Mouse (Mus musculus) CD4-positive, CD25-positive, alpha-beta regulatory T cell, adult 4 months (primary cell): ENCODE measurements around the gene Rad54l. TPM values are rescaled to one million over a fixed set of nuclear protein-coding genes. Genes with fewer than 3 reads are reported as not detected.

Source experiments
- ATAC-seq: one replicate; pipeline ENCODE4 v1.8.0; 2017
- polyA plus RNA-seq, 2 experiments: library from polyadenylated mRNA; unstranded; fragments of 100-300 nt; shearing (Covaris generic); gene quantifications; one replicate each; pipeline ENCODE4 v1.2.1; 2017

Gene Rad54l
- polyA plus RNA-seq, 2 experiments from 2014 or later = 4.8 to 7.8 TPM

DNA sequence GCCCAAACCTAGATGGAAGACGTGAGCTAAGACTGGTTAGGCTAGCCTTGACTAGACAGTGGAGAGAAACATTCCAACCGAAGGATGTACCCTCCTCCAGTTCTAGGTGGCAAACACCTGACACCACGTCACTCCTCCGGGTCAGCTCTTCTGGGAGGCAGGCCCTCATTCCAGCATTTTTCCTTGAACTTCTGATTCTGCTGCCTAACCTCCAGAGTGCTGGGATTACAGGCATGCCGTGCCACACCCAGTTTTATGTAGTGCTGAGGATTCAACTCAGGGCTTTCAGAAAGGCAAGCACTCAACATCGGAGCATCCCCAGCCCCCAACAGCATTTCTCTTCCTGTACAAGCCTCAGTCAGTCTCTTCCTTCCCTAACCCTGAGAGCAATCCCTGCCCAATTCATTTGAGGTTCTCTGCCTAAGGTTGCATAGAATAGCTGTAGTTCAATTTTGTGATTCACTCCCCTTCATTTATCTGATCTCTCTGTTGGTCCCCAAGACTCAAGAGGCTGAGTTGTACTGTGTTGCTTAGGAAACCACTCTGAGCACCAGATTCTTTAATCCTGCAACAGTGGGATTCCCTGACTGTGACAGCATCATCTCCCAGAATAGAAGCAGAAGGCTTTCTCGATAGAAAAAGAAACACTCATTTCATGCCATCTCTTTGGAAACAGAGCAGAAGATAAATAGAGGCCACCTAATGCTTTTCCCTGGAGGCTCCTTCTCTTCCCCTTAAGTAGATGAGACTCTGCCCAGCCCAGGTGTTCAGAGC, 17.5 kb upstream of the Rad54l start:
- ATAC-seq = no peak

DNA sequence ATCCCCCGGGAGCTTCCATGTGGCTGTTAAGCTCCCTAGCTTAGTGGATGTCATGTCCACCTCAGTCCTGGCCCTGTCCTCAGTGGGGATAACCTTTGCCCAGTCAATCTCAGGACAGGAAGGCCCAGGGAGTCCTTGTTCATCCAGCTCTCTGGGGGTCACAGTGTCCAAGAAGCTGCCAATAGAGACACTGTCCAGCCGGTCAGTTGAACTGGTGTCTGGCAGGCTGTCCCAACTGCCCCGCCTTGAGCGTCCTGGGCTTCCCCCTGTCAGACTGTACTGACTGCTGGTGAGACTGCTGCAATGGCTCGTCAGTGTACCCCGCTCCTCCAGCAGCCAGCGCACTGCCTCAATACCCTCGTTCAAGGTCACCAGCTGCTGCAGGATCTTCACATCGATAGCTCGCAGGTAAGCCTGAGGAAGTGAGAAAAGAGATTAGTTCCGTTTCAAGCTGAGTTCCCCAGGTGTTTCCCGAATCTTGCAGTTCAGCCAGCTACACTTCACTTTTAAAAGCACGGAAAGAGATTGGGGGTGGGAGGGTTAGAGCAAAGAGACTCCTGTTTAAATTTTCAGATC, 14.0 kb upstream of the Rad54l start:
- no peak for ATAC-seq

DNA sequence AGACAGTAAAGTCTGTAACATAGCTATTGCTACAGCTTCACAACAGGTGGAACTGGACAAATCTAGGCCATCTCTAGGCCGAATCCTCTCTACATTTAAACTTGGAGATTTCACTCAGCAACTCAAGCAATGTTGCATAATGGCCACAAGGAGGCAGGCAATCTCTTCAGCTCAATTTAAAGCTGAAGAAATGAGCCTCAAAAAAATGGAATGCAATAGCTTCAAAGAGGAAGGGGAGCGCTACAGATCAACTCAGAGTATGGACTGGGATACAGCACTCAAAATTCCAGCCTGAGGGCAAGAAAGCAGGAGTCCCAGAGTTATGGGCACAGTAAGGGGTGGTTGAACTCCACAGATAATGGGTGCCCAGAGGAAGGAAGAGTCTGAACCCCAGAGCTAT, 11.5 kb upstream of the Rad54l start:
- peak; percentile 80 for ATAC-seq

DNA sequence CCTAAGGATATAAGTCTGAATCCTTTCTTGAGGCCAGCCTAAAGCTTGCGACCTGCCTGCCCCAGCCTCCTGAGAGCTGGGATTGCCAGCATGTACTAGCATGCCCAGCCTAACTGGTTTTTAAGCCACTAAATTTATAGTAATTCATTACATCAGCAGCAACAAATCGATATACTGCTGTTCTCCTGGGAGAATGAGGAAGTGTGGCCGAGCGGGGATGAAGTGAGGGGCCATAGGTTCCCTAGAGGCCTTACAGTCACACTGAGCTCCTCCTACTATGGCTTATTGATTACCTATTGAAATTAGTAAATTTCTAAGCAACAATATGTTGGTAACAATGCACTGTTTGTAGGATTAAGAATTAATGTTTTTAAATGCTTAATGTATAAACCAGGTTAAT, 9.6 kb upstream of the Rad54l start:
- ATAC-seq = no peak

DNA sequence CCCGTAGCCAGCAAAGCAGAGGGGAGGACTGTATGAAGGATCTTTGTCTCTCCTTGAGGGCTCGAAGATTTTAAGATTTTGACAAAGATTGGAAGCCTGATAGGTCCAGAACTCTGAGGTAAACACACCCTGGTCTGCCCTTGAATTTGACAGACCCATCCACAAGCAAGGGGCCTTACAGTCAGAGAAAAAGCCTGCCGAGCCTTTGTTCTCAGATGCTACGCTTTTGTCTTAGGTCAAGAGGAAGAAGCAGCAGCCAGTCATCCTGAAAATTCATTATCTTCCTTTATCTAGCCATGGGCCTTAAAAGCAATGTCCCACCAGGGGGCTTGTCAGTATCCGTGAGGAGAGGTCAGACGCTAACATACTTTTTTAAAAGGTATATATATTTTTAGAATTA, 4.5 kb upstream of the Rad54l start:
- no peak for ATAC-seq

DNA sequence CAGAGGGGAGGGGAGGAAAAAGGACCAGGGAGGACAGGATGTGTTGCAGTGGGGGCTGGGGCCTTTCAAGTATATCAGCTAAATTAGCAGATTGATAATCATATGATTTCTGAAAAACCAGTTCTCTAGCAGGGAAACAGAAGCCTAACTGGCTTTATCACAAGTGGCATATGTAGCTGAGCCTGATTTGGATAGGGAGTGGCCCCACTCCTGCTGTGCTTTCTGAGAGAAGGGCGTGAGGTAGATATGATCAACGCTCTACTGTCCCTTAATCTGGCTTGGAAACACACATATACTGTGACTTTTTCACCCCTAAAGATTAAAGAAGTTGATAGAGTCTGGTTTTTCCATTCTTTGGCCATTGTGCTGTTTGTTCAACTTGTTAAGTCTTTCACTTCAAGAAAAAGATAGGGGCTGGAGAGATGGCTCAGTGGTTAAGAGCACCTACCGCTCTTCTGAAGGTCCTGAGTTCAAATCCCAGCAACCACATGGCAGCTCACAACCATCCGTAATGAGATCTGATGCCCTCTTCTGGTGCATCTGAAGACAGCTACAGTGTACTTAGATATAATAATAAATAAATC, 2.4 kb upstream of the Rad54l start:
- ATAC-seq = no peak

DNA sequence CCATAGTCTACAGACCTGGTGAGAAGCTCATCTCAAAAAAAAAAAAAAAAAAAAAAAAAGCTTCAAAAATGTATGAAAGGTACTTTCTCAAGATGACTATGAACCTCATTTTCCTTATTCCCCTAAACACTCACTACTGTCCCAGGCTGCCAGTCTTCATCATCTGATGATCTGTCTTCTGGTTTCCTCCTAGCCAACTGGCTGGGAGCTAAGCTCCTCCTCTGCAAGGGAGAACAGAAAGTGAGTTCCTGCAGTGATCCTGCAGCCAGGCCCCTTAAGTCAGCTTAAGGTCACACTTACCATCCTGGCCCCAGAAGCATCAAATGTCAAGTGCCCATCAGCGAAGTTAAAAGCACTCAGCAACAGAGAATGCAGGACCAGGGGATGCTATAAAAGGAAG, 728 bp downstream of the Rad54l start:
- ATAC-seq = no peak

DNA sequence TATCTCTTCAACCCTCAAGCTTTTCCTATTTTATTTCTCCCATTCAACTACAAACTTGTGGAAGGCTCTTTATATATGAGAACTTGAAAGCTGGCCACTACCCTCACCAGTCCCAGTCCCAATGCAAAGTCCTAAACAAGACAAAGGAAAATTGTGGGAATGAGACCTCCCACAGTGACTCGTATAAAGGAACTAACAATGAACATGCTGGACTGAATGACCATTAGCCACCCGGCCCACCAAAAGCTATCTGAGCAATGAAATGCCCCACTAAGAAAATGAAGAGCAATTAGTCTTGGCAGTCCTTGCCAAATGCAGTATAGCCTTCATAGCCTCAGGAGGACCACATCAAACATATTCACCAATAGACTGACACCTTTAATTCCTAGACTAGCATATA, 12.0 kb downstream of the Rad54l start:
- ATAC-seq = no peak

DNA sequence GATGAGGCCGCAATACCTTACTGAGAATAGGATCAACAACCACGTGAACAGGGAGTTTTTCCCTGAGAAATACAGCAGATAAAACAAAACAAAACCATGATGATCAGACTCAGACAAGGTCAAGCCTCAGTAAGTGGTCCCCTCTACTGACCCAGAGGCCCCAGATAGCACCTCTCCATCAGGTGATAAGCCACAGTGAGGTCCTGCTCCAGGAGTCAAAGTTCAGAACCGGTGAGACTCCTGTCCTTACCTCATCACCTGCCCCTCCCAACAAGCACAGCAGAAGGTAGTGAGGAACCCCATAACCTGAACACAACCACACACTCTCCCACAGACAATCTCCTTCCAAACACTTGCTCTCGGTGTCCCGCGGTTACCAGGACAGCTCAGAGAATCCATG, 12.8 kb downstream of the Rad54l start:
- ATAC-seq = no peak

DNA sequence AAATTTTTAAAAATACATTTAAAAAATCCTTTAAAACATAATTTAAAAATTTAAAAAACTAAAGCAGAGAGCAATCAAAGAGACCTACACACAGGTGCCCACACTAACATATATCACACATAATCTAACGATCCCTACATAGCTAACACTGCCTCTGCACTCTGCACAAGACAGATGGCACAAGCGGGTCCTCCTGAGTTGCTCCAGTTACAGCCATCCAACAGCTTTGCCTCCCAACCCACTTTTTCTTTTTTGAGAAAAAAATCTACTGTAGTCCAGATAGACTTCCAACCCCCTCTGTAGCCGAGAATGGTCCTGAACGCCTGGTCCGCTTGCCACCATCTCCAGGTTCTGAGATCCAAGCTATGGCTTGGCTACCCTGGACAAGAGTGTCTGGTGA, 18.2 kb downstream of the Rad54l start:
- ATAC-seq = no peak

DNA sequence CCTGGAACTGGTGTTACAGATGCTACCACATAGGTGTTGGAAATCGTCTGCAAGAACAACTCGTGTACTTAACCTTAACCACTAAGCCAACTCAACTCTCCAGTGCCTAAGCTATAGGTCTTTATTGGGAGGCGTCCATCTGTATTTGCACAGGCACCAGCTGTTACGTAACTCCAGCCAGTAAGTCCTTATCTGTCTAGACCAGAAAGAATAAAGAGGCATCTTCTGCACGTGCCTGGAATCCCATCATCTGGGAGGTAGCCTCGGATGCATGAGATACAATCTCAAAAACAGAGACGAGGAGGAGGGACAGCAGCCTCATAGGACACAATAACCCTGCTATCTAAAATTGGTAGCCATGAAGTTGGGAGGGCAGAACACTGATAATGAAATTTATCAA, 22.5 kb downstream of the Rad54l start:
- no peak for ATAC-seq

DNA sequence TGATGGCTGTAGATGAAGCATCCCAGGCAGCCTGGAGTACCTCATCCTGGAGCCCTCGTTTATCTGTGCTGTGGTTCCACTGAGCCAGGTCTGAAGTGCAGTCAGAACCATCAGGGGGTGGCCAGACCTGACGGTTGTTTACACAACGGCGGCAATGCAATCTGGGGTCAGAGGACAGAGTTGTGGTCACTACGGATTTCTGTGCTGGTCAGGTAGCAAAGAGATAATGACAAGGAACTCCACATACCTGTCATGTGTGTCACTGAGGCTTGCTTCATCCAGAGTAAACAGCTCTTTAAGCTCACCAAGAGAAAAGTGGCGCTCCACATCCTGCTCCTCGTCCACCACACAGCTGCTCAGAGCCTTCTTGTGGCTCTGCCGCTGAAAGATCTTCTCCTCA, 26.3 kb downstream of the Rad54l start:
- ATAC-seq = no peak

DNA sequence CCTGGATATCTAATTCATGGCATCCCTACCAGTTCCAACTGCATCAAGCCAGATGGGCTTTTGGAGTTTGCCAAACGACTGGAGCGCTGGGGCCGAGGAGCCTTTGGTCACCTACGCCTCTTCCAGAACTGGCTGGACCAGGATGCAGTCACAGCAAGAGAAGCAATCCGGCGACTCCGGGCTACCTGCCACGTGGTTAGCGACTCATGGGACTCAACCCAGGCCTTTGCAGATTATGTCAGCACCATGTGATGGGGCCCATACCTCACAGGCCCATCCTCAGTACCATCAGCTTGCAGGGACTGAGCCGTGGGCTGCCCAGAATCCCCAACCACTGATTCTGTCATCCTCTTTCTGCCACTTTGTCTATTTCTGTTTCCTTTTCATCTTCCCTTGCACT, 27.2 kb downstream of the Rad54l start:
- ATAC-seq = no peak

DNA sequence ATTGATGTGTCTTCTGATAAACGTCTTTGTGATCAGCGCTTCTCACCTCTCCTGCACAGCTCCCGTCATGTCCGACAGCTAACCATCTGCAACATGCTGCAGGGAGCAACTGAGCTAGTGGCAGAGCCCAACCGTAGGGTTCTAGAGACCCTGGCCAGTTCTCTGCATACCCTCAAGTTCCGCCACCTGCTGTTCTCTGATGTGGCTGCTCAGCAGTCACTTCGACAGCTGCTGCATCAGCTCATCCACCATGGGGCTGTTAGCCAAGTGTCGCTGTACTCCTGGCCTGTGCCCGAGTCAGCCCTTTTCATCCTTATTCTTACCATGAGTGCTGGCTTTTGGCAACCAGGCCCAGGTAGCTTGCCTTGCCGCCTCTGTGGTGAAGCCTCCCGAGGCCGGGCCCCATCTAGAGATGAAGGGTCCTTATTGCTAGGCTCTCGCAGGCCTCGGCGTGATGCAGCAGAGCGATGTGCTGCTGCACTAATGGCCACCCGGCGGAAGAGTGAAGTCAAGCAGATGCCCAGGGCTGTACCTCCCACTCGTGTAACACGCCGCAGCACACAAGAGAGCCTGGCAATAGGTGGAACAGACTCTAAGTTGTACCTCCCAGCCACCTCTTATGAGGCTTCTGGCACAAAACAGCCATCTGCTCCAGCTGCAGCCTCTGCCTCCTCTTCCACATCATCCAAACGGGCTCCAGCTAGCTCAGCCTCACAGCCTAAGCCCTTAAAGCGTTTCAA, 34.8 kb downstream of the Rad54l start:
- no peak for ATAC-seq

DNA sequence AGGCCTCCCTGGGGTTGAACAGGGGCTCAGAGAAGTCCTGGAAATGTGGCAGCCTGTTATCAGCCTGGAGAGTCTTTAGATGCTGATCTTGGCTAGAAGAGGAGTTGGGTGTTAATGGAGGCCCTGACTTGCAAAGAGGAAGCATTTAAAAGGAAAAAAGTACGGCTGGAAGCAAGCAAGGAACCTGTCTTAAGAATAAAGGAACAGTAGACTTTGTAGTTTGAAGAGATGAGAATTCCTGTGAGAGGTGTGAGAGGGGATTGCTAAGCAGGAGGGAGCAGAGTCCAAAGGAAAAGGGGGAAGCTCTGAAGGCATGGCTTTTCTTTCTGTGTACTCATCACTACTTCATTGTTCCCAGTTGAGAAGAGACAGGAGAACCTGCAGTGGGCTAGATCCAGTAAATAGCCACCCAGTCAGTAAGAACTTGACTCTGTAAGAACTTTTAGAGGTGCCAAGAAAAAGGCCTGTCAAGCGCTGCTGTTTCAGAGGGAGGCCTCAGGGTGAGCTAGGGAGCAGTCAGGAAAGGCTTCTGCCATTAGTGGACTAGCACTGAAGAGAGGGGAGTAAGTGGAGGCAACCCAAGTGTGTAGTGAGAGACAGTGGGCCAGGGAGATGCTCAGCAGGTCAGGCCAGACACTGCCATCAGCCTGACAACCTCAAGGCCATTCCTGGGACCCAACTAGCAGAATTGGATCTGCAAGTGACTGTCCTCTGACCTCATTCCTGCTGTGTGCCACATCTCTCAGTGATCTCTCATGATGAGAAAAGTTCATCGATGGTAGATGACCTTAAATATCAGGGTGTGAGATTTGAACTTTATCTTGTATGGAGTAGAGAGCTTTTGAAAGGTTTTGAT, 46.0 kb downstream of the Rad54l start:
- no peak for ATAC-seq

DNA sequence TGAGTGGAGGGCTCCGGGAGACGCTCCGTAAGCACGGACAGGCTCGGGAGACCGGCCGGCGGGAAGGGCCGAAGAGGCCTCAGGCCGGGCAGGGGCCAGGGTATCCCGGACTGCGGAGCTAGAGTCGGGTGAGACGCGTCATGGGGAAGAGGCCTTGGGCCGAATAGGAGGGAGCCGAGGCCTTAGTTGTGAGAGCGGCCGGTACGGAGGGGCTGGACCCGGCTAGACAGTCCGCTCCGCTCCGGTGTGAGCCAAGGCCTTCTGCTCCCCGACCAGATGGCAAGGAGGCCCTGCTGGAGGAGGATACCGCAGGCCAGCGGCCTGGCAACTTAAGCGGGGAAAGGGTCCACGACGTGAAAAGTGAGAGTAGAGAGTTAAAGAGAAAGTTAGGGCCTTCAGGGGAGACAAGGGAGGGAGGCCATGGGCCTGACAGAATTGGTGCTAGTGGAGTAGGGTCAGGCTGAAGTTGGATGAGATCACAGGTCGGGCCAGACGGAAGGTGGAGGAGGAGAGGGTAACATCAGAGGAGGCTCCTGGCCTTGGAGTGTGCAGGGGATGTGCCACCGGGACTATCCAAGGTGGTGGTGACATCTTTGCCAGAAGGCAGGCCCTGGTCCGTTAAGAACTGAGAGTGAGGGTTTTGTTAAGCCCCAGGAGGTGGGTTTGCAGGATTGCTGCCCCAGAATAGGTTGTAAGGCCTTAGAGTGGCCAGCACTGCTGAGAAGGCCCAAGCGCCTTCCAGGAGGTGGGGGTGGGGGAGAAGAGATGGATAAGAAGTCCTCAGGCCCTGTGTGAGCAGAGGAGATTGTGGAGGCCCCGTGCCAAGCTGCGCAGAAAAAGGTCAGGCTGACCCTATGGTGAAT, 46.9 kb downstream of the Rad54l start:
- no peak for ATAC-seq

DNA sequence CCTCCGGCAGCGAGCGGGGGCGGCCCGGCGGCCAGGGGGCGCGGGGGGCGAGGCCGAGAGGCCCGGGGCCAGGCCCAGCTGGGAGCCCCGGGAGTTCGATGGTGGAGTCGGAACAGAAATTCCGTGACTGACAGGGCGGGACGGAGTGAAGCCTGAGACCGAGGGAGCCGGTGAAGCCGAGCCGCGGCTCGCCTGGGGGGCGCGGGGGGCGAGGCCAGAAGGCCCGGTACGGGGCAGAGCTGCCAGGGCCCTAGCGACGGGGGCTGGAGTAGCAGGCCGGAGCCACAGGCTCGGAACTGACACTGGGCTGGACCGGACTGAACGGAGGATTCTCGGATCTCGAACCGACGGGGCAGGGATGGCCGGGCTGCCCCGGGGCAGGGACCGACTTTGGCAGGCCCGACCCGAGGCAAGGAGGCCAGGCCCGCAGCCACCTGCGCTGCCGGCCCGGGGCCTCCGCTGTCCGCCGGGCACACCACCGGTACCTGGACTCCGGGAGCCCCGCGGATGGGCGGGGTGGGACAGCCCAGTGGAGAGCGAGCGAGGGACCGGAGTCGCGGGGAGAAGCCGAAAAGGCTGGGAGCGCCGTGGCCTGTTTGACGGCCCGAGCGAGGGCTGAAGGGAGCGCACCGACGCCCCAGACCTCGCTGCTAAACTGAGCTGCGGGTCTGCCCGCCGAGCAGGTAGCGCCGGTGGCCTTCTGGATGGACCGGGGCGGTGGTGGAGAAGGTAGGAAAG, 47.7 kb downstream of the Rad54l start:
- peak; percentile 14 for ATAC-seq

DNA sequence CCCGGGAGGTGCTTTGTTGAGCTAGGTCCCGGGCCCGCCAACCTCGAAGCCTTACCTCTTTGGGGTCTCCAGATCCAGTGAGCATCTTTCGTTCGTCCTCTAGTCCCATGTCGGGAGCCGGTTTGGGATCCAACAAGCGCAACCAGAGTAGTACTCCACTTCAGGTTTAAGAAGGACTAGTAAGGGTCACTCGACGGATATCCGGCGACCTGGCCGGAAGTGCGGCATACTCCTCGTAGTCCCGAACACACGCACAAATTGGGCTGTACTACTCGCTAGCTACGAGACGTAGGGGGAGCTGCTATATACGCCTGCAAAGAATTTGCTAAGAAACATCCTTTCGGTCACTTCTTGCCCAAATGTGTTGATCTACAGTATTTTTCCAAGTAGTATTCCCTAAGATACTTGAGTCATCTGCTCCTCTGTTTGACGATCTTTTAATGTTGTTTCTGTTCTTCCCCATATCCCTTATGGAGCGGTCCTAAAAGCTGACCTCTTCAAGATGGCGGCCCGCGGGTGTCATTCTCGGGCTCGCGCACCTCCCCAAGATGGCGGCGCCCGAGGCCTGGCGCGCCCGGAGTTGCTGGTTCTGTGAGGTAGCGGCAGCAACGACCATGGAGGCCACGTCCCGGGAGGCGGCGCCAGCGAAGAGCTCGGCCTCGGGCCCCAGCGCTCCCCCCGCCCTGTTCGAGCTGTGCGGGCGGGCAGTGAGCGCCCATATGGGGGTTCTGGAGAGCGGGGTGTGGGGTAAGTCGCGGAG, 48.4 kb downstream of the Rad54l start, which contains the start of the genes Uqcrh and Lrrc41:
Uqcrh (minus strand) TSS at position 211 of the 760 bp plus-strand sequence.
Lrrc41 (plus strand) TSS at position 409 of the 760 bp plus-strand sequence.
- ATAC-seq = peak; percentile 91

DNA sequence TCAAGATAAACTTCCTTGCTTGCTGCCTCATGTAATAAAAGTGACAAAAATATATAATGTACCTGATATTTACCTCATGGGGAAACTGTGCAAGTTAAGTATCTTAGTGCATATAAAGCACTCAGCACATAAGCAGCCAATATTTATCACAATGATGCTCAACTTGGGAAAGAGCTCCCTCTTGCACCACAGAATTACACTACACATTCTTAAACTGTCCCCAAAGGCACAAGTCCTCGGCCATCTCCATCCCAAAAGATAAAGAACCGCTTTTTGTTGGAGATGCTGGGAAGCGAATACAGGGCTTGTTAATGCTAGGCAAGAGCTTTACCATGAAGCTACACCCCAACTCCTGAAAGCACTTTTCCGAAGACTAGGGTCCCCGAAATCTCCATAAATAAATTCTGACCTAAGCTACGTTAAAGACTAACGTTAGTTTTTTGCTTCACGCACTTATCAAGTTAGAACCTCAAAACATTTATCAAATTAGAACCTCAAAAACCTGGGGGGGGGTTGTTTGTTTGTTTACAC, 49.3 kb downstream of the Rad54l start:
- peak; percentile 10 for ATAC-seq

DNA sequence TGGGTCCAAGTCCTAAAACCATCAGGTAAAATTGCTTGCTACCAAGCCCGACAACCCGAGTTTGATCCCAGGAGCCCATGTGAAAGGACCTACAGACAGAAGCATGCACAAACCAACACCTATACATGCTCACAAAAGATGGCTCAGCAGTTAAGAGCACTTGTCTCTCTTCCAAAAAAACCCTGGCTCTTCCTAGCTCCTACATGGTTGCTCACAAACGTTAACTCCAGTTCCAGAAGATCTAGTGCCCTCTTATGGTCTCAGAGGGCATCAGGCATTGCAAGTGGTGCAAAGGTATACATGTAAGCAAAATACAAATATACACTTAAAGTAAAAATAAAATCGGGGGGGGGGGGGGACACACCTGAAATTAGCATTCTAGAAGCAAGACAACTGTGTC, 50.3 kb downstream of the Rad54l start:
- no peak for ATAC-seq
